Mouse (Mus musculus): ENCODE data around the gene Mrpl47.
"Not testable (repeated sequence)": the region's sequence is repeated elsewhere in the genome, so short reads cannot be mapped to it uniquely, and the experiment has no call there.

Mrpl47 gene

GRCm38 (mm10) chr3:32737172-32737655 lies at the start of gene Mrpl47:
Mrpl47 (minus strand) TSS chr3:32737605.
- in situ Hi-C loops (cut with MseI, MboI) = no loop called here

- in situ Hi-C loops (cut with MseI, MboI) = no loop called here
These were observed 33.4 kb upstream of the Mrpl47 start for GRCm38 (mm10) chr3:32770781-32771180.

- in situ Hi-C loops (cut with MseI, MboI) = no loop called here
These were observed 26.5 kb upstream of the Mrpl47 start for GRCm38 (mm10) chr3:32763902-32764301.

GRCm38 (mm10) chr3:32762962-32763361 lies 25.6 kb upstream of the Mrpl47 start:
- in situ Hi-C loops (cut with MseI, MboI) = no loop called here

GRCm38 (mm10) chr3:32759212-32759611 lies 21.8 kb upstream of the Mrpl47 start:
- in situ Hi-C loops (cut with MseI, MboI) = no loop called here

GRCm38 (mm10) chr3:32754384-32754915 lies 17.0 kb upstream of the Mrpl47 start:
- in situ Hi-C loops (cut with MseI, MboI) = no loop called here

- in situ Hi-C loops (cut with MseI, MboI) = no loop called here
These were observed 12.6 kb upstream of the Mrpl47 start for GRCm38 (mm10) chr3:32749820-32750579.

GRCm38 (mm10) chr3:32748384-32748783 lies 11.0 kb upstream of the Mrpl47 start:
- in situ Hi-C loops (cut with MseI, MboI) = no loop called here

- in situ Hi-C loops (cut with MseI, MboI) = not testable (repeated sequence)
These were observed 8.0 kb upstream of the Mrpl47 start for GRCm38 (mm10) chr3:32745426-32745825.

GRCm38 (mm10) chr3:32745001-32745400 lies 7.6 kb upstream of the Mrpl47 start:
- in situ Hi-C loops (cut with MseI, MboI) = no loop called here

GRCm38 (mm10) chr3:32742276-32742780 lies 4.9 kb upstream of the Mrpl47 start:
- in situ Hi-C loops (cut with MseI, MboI) = no loop called here

- in situ Hi-C loops (cut with MseI, MboI) = no loop called here
These were observed 1.1 kb upstream of the Mrpl47 start for GRCm38 (mm10) chr3:32738549-32738948.

GRCm38 (mm10) chr3:32736244-32737171 lies 897 bp downstream of the Mrpl47 start, which contains the start of gene Ndufb5:
Ndufb5 (plus strand) TSS chr3:32736990.
- in situ Hi-C loops (cut with MseI, MboI) = no loop called here

GRCm38 (mm10) chr3:32727861-32728260 lies 9.5 kb downstream of the Mrpl47 start:
- in situ Hi-C loops (cut with MseI, MboI) = no loop called here

- in situ Hi-C loops (cut with MseI, MboI) = no loop called here
These were observed 11.5 kb downstream of the Mrpl47 start for GRCm38 (mm10) chr3:32725951-32726350.

GRCm38 (mm10) chr3:32724191-32724590 lies 13.2 kb downstream of the Mrpl47 start:
- in situ Hi-C loops (cut with MseI, MboI) = no loop called here

- in situ Hi-C loops (cut with MseI, MboI) = no loop called here
These were observed 19.1 kb downstream of the Mrpl47 start for GRCm38 (mm10) chr3:32718271-32718670.

- in situ Hi-C loops (cut with MseI, MboI) = not testable (repeated sequence)
These were observed 20.0 kb downstream of the Mrpl47 start for GRCm38 (mm10) chr3:32717403-32717802.

- in situ Hi-C loops (cut with MseI, MboI) = no loop called here
These were observed 23.7 kb downstream of the Mrpl47 start for GRCm38 (mm10) chr3:32713711-32714110.

GRCm38 (mm10) chr3:32709388-32709787 lies 28.0 kb downstream of the Mrpl47 start:
- in situ Hi-C loops (cut with MseI, MboI) = no loop called here

- in situ Hi-C loops (cut with MseI, MboI) = no loop called here
These were observed 28.8 kb downstream of the Mrpl47 start for GRCm38 (mm10) chr3:32708368-32709231.

All from mouse trophoblast stem cell (cell line).